Mouse (Mus musculus) fibroblast of lung, adult 2 months (primary cell): ENCODE data around the gene Cdc40.

Experiments
- DNase-seq: peaks from one replicate; pipeline ENCODE4 v3.0.0-alpha.2; 2011; ENCODE audit warnings: low read depth

The Cdc40 gene

DNA sequence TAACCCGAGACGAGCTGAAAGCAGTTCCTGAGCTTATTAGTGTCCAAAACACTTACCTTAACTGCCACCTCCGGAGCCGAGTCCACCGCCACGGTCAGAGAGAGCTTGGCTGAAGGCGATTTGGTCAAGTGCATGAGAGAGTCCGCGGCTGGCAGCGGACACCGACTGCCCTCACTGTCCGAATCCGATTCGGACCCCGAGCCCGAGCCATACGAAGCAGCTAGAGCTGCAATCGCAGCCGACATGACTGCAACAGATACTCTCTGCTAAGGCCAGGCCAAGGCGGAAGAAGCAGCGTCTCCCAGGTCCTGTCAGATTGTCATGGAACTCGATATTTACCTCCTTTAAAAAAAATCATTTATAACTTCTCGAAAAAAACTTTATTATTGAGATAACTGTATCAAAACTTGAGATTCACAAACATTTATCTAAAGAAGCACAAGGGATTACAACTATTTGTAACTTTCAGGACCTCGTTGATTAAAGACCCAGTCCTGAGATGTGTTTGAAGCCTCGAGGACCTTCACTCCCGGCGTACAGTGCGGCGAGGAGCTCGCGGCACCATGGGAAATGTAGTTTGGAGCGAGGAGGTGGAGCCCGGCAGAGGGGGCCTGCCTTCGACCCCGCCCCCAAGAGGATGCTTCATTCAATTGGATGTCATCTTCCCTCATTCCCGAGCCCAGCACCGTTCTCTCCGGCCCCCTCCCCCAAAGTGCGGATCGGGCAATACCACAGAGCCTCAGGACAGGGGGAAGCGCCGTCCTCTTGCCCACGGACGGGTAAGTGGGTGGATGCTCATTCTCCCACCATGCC lies at the start of gene Cdc40, which contains the start of gene Wasf1:
Gene Cdc40, minus strand, starts transcription at position 481 of the 813 bp plus-strand sequence.
Gene Wasf1, plus strand, starts transcription at position 645 of the 813 bp plus-strand sequence.
- peak; percentile 94 for DNase-seq

DNA sequence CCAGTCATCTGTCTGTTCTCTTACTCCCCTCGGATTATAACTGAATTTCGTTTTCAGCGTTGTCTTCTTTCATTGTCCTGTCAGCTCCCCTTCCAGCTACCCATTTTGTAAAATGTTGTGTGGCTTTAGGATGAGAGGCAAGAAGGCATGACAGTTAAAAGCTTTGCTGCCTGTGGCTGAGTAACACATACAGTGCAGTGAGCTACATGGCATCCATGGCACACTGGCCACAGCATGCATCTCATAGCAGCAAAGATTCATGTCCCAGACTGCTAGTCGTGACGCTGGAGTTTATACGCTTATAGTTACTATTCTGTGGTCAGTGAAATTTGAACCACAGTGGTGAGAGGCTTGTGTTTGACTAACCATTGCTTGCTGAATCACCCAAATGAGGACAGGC lies 36.4 kb upstream of the Cdc40 start:
- DNase-seq = no peak

DNA sequence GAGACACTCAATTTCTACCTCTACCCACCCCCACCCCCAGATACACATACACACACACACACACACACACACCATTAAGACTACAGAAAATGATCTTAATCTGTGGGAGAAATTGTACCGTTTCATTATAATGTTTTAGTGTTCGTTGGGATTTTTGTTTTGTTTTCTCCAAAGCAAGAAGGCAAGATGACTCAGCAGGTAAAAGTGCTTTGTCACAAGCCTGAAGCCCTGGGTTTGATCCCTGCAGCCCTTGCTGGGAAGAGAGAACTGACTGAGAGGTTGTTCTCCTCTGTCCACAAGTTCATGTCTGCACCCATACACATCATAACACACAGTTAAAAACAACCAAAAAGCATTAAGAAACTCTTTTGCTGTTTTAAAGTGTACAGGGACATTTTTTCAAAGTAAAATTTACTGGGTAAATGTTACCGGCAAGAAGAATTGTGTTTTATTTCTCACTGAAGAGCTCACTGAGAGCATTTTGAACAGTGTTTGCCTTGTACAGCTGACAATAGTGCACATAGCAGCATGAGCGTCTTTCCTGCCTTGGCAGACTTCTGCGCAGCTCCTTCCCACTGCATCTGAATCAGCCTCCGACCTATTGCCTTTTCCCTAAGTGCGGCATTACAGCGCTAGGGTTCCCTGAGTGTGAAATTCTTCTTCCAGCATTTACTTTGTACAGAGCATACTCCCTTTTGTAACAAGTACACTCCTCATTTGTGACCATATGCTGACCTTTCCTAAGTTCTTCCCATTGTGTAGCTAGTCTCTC lies 35.7 kb upstream of the Cdc40 start:
- DNase-seq = no peak

DNA sequence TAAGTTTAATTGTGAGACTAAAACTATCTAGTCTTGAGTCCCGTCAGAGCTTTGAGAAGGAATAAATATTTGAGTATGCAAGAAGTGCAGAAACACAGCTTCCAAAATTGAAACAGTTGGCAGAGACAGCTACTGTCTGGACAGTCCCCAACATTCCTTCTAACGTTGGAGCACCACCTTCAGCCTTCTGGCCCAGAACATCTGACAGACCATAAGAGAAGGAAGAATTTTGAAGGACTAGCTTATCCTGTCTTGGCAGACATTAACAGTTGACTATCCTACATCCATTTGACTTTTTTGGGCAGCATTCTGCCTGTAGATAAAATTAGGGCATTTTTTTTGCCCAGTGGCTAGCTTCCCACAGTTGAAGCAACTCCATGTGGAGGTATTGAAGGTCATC lies 32.1 kb upstream of the Cdc40 start:
- no peak for DNase-seq

DNA sequence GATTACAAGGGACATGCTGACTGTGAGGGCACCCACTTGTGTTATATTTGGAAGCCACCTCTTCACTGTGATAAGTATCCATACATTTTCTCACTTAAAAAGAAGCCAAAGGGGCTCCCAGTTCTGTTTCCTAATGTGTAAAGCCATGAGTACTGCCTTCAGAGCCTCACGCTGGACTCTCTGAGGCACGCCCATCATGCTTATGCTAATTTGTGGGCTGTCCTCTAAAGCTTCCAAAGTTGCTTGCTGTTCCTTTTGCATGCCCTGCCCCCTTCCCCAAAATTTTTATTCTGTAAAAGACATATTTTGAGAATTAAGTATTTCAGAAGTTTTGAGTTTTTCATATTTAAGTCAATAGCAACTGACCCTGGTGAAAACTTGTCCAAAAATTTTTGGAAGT lies 27.7 kb upstream of the Cdc40 start:
- no peak for DNase-seq

DNA sequence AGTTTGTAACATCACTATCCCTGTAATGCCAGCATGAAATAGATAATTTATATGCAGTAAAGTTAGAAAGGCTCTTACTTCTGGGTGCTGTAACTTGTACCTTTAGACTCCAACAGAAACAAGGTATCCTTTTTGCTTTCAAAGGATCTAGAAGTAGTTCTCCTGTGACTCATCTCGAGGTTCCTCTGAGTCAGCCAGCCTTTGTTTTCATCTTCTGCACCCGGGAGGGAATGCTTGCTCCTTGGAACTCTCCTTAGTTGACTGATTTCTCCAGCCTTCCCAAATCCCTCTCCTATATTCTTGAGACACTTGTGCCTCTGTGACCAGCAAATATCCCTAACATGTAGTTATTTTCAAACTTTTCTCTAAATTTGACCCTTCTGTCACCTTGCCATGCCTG lies 25.5 kb upstream of the Cdc40 start:
- DNase-seq = peak; percentile 8

DNA sequence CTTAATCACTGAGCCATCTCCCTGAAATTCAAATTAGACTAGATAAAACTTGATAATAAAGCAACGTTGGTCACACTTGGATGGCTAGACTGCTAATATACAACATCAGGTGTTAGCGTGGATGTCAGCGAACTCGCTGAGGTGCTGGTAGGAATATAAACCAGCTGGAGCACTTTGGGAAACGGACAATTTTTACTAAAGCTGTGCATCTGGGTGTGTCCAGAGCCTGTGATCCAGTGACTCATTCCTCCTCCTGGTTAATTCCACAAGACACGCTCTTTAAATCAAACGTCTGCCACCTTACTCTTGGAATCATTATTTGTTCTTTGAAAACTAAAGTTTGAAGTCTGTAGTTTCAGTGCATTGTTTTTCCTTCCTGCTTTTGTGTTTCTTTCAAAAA lies 23.7 kb upstream of the Cdc40 start:
- no peak for DNase-seq

DNA sequence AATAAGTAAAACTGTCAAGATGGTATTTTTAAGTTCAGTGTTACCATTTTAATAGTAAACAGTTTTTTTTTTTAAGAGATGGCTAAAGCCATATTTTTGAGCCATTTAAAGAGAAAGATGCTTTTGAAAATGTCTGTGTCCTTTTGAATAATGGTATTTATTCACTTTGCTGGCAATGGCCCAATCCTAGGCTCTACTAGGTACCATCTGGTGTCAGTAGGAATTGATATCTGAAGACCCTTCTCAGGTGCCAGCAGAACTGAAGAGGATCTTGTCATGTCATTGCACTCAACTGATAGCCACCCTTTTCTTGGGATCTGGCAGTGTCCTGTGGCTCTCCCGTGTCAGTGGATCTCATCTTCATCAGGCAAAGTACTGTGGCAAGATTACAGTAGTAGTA lies 23.0 kb upstream of the Cdc40 start:
- no peak for DNase-seq

DNA sequence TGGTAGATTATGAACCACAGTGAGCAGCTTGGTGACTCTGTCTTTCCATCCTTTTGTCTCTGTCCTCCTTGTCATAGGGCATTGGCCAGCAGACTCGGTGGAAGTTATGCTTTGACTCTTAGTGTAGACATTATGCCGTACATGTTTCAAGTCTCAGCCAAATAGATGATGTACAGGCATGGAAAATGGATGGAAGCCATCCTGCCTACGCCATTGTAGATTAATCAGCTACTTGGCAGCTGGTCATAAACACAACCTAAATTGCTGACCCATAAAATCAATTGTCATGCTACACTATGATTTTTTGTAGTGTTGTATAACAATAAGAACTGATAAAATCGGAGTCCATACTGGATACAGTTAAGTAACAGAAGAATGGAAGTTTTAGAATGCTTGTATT lies 18.7 kb upstream of the Cdc40 start:
- DNase-seq = no peak

DNA sequence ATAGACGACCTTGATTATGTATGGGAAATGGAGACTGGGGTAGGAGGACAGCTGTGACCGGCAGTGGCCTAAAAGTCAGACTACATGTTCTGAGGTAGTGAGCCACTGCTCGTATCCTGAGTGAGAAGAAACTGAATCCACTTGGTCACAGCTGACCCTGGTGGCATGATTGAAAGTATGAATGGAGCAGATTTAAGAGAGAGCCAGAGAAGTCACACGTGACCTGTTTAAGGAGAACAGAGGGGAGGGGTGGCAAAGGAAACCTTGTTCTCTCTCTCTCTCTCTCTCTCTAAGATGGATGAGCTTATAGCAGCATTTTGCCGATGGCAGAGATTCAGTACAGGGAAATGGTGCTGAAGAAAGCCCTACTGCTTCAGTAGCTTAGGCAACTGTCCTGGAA lies 13.5 kb upstream of the Cdc40 start:
- DNase-seq = no peak

DNA sequence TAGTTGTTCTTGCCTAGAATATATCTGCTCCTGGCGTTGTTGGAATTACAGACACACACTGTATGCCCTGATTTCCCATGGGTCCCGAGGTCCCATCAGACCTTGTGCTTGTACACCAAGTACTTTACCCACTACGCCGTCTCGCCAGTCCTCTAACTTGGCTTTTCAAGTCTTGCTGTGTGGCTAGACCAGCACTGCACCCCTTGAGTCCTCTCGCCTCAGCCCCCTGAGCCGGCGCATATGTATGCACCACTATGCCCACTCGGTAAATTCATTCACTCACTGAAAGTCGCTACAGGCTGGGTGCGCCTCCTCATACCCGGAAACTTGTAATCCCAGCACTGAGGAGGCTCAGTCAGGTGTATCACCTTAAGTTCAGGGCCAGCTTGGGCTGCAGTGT lies 12.7 kb upstream of the Cdc40 start:
- DNase-seq = no peak

DNA sequence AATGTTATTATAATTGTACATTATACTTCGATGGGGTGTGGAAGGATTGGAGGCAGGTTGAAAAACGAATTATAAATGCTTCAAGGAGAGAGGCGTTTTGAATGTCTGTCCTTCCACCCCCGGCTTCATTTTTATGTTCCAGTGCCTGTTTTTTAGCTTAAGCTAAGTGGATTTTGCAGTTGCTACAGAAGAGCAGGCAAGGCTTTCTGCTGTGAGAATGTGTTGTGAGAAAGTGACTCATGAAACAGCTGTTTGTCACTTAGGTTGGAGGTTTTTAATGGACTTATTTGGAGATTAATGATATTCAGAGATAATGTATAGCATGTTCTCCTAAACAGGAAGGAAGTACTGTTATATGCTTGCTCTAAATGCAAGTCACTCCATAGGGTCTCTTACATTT lies 6.0 kb upstream of the Cdc40 start:
- DNase-seq = no peak

DNA sequence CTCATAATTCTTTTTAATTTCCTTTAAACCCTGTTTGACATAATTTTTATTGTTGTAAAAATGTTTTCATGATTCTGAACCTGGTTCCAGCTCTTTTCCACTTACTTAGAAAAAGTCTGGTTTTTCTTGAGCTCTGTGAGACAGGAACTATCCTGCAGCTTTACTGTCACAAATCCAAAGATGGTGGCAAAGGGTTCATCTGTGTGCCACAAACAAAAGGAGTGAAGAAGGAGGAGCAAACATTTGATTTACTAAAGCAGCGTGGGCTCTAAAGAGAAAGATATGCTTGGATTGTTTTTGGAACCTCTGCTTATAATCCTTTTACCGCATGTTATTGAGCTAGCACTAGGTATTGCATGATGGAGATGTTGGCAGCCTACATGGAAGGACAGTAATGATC lies 4.2 kb upstream of the Cdc40 start:
- no peak for DNase-seq

DNA sequence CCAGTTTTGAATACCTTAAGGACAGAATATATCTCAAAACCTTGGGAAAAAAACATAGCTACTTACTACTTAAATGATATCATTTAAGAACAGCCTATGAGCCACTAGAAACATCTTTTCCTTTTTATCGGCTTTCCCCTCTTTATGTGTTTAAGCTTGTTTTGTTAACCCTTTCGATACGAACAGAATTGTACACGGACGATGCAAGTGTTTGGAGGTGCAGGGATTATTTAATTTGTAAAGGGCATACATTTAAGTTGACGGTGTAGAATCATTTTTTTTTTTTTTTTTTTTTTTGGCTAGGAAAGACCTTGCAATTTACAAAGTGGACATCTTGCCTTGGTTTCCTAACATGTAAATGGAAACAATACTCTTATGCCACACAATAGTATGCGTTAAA lies 2.3 kb upstream of the Cdc40 start:
- DNase-seq = no peak

DNA sequence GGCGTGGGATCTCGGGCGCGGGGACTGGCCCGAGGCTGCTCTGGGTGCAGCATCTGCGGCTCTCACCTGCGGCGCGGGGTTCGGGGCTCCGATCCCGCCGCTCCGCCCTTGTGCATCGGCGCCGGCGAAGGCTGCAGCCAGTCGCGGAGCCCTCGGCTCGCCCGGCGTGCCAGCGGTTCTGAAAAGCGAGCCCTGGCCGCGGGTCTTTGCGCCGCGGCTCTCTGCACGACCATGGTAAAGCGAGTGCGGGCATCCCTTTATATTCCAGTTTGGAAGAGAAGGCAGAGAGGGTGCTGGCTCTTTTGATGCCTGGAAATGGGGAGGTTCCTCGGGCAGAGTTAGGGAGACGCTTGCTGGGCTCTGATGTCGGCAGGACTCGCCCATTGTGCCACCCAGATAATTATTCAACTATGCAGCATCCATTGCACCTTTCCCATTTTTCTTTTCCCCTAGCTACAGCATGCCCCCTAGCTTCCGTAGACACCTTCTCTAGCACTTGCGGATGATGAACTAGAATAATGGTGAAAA lies 1.2 kb upstream of the Cdc40 start:
- DNase-seq = no peak

DNA sequence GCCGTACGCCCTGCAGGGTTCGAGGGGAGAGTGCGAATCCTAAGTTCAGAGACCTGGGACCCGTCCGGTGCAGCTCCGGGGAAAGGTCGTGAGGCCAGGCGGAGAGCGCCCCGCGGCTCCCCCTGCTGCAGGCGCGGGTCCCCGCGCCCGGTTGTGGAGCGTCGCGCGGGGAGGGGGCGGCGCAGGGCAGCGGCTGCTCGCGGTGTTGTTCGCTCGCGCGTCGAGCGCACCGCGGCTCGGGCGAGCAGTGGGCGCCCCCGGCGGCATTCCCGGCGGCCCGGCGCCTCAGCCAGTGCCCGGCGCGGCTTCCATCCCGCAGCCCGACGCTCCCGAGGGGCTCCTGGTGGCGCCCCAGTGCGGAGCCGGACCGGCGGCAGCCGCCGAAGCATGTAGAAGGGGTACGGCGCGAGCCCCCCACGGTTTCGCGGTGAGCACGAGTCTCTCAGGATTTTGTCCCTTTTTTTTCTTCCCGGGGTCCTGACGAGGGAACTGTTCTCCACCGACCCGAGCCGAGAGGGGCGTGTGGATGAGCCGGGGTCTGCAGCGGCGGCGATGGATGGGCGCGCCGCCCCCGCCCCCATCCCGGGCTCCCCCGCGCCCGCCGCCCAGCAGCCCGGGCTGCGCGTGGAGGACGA lies 650 bp upstream of the Cdc40 start:
- no peak for DNase-seq

DNA sequence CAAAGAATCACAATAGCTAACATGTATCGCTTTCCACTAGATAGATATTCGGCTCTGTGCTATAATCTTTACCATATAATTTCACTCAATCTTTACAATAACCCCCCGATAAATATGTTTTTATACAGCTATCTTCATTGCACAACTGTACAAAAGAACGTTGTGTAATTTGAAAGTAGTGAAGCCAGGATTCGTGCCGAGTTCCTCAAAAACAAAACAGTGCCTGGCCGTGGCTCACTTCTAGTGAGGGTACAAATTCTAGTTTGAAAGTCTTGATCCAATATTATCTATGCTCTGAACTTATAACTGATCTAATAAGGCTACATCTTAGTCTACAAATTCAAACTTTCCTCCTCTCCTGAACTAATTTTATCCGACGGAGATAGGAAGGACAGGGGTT lies 778 bp downstream of the Cdc40 start:
- DNase-seq = no peak

DNA sequence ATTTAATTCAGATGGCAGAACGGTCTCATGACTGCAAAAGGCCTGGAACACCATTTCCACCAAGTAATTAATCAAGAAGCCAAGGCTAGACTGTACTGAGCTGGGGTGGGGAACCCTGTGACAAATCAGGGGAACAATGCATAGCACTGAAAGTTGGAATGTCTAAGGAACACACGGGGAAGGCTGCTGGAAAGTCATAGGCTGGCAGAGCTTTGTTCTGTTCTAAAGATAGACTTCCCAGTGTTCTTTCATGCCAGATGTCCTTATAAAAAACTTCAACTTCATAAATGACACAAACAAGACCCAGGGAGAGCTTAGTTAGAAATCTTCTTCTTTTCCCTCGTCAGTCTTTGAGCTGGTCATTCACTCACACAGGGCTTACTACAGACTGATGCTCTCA lies 1.9 kb downstream of the Cdc40 start:
- no peak for DNase-seq

DNA sequence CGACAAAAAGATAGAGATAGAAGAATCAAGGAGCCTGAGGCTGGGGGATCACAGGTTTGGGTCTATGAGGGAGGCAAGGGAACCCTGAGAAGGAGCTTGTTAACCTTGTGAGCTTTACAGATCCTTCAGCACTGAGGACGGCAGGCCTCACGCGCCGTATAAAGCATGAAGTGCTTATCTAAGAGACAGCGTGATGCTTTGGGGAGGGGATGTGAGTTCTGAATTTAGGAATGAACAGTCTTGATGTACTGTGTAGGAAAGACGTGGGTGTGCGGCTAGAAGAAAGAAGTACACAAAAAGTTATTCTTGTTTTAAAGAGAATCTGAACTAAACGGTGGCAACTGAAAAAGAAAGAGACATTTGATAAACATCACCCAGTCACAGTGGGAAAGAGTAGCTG lies 3.1 kb downstream of the Cdc40 start:
- no peak for DNase-seq

DNA sequence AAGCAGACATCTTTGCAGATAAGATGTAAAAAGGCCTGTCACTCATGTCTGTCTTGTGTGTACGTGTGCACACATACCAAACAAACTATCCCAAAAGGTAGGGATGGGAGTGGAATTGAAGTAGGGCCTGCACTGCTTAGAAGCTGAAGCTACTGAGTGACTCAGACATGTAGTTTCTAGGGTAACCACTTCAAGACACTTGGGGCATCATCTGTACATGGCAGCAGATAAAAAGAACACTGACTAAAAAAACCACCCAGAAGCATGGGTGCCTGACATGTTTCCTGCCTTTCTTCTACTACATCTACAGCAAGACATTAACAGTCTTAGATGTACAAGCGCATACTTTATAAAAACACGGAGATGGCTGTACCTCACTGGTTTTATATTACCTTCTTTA lies 4.9 kb downstream of the Cdc40 start:
- no peak for DNase-seq

DNA sequence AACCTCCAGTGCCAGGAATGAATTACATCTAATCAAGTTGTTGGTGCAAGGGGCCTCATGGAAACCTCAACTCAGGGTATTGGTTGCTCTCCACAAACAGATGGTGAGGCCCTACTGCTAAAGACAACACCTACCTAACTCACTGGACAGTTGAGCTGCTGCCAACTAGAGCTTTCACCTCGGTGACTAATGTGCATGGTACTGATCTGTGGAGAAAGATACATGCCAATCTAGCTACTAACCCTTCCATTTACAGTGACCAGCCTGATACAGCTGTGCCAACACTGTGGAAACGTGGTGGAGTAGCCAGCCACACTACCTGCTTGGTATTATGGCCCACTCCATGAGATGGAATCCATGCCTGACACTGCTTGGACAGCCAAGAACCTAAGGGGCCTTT lies 11.1 kb downstream of the Cdc40 start:
- DNase-seq = peak; percentile 52

DNA sequence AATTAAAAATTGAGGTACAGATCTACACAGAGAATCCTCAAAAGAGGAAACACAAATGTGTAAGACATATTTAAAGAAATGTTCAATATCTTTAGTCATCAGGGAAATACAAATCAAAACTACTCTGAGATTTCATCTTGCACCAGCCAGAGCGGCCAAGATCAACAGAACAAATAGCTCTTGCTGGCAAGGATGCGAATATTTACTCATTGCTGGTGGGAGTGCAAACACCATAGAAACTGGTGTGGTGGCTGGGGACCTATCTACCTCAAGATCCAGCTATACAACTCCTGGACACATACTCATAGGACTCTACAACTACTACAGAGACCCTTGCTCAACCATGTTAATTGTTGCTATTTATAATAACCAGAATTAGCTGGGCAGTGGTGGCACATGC lies 11.8 kb downstream of the Cdc40 start:
- no peak for DNase-seq

DNA sequence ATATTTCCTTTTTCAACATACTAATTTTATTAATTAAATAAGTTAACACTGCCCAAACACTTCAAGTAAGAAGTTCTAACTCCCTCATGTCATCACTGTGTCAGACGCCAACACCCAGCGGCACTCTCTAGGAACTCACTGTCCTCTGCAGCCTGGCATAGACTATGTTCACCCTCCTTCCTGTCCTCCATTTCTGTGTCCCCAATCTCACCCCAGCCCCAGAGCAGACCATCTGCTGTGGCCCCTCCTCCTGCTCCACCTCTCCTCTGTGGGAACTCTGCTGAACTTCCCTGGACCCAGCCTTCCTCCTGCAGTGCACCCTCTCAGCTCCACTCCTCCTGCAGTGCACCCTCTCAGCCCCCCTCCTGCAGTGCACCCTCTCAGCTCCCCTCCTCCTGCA lies 15.0 kb downstream of the Cdc40 start:
- DNase-seq = no peak
